18 mouse cellular contexts compared by ENCODE assay signal in the genomic region with DNA sequence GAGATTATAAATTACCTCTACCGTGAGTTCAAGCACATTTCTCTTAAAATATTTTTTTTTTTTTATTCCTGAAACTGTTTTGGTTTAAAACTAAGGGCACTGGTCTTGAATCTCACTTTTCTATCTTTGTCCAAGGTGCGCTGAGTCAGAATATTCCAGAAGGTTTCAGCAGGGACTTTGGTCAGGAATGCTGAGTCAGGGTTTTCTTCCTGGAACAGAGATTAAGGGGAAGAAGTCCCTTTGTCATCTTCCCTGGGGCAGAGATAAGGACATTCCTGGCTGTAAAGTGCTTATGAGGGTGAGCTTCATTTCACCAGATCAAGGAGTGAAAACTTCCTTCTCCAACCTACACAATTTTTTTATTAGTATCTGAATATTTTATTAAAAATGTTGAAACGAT.
"Had no signal": no experiment of that assay in that cellular context is flagged by ENCODE, and none has a peak within 500 bp of the region (broad histone marks: within the 10 kb centered on the region; RNA-seq: fewer than 3 reads in every experiment).

No protein-coding gene starts in this region.

- H3K4me1 ChIP-seq: megakaryocyte, embryonic 14.5 days; neural tube, embryonic 15.5 days had no signal

- H3K9ac ChIP-seq: lung, embryonic 14.5 days; midbrain, embryonic 13.5 days; neural tube, embryonic 13.5 days; neural tube, embryonic 15.5 days had no signal

- H3K4me2 ChIP-seq: lung, embryonic 14.5 days; midbrain, embryonic 11.5 days; midbrain, embryonic 13.5 days; neural tube, embryonic 13.5 days; neural tube, embryonic 15.5 days had no signal

- DNase-seq: lung, postnatal 10 days; lung, postnatal 4 days; retina, postnatal 1 day; right cerebral cortex, adult 18-20 months; right cerebral cortex, postnatal 25 days; right cerebral cortex, postnatal 4 days; spleen, adult 18-20 months; thymus, adult 18-20 months; thymus, postnatal 14 days; thymus, postnatal 36 days had no signal

- H3K36me3 ChIP-seq: midbrain, embryonic 13.5 days; neural tube, embryonic 13.5 days; neural tube, embryonic 15.5 days had no signal

- H3K4me3 ChIP-seq: megakaryocyte, embryonic 14.5 days; midbrain, embryonic 13.5 days; myocyte; neural tube, embryonic 13.5 days; neural tube, embryonic 15.5 days had no signal

- H3K27me3 ChIP-seq: megakaryocyte, embryonic 14.5 days; midbrain, embryonic 13.5 days; neural tube, embryonic 13.5 days; neural tube, embryonic 15.5 days had no signal

- ATAC-seq: midbrain, embryonic 13.5 days; midbrain, embryonic 16.5 days had no signal

- H3K27ac ChIP-seq: midbrain, embryonic 13.5 days; neural tube, embryonic 13.5 days; neural tube, embryonic 15.5 days had no signal

- H3K9me3 ChIP-seq: megakaryocyte, embryonic 14.5 days; midbrain, embryonic 13.5 days; neural tube, embryonic 13.5 days; neural tube, embryonic 15.5 days had no signal
